Mouse (Mus musculus): ENCODE measurements around the gene Laptm5. TPM values are rescaled to one million over a fixed set of nuclear protein-coding genes. Genes with fewer than 3 reads are reported as not detected.

The Laptm5 gene
- 18.5 and 23.4 TPM in 2 replicates for polyA plus RNA-seq (2015; fragmentation: Nextera tagmentation; extraction: Ambion mirVana)

DNA sequence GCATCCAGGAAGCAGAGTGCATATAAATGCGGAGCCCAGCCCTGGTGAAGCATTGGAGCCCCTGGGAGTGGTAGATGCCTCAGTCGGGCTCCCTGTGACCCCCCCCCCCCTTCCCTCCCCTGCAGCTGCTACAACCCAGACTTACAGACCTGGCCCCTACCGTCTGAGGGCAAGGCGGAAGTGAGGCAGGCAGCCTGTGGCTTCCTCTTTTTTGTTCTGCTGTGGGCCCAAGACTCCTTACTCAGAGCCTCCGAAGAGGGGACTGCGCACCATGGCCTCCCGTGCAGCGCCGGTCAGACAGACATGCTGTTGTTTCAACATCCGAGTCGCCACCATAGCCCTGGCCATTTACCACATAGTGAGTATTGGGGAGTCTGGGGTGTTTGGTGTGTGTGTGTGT is at the start of gene Laptm5:
TSS of gene Laptm5 (plus strand) at position 49 of the 400 bp plus-strand sequence.
- no peaks in the 10 kb centered on the region for H3K36me3 ChIP-seq (ENCODE audit: control insufficient read depth, insufficient read depth)
- no peak within 1 kb of the TSS for H3K4me2 ChIP-seq (ENCODE audit: low read length)
- H3K27ac ChIP-seq (ENCODE audit: low read length) = no peak within 1 kb of the TSS
- no peak within 1 kb of the TSS for H3K9ac ChIP-seq (replicated peaks; ENCODE audit: low read depth, low read length)
- no peak for ATAC-seq
- H3K4me3 ChIP-seq (replicated peaks; ENCODE audit: low read length) = no peak within 1 kb of the TSS
- no peaks in the 10 kb centered on the region for H3K4me1 ChIP-seq (replicated peaks; ENCODE audit: control insufficient read depth, insufficient read depth, low read length)
- no peaks in the 10 kb centered on the region for H3K27me3 ChIP-seq (replicated peaks; ENCODE audit: control insufficient read depth, insufficient read depth, low read length)
- WGBS = 81% methylated on average over 11 of the region's 11 CpGs
- no peaks in the 10 kb centered on the region for H3K9me3 ChIP-seq (ENCODE audit: control insufficient read depth, low read length)

DNA sequence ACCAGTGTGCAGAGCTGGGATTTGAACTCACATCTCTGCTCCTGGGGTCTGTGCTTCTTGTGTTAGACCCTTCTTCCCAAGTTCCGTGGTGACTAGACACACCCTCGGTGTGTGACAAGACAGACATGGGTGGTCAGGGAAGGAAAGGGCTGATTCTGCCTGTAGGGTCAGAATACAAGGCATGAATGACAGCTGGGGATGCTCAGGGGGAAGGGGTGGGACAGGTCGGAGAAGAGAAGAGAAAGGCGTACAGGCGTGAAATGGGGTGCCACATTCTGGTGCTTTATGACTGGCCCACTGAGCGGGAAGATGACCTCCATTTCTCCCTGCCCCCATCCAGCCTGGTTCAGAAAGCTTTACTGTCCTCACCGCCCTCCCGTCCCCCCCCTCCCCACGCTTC is 47.5 kb upstream of the Laptm5 start:
- peaks cover 27% of the 10 kb centered on the region for H3K4me1 ChIP-seq (replicated peaks; ENCODE audit: control insufficient read depth, insufficient read depth, low read length)
- peak overlapping the region; percentile 8; the same call in 1 of the 2 replicates for H3K27ac ChIP-seq (ENCODE audit: low read length)
- no peak overlapping the region for H3K4me3 ChIP-seq (replicated peaks; ENCODE audit: low read length)
- H3K9me3 ChIP-seq (ENCODE audit: control insufficient read depth, low read length) = no peaks in the 10 kb centered on the region
- 11% methylated on average over 7 of the region's 9 CpGs for WGBS
- H3K27me3 ChIP-seq (replicated peaks; ENCODE audit: control insufficient read depth, insufficient read depth, low read length) = peaks cover 30% of the 10 kb centered on the region
- H3K9ac ChIP-seq (replicated peaks; ENCODE audit: low read depth, low read length) = no peak overlapping the region
- H3K4me2 ChIP-seq (ENCODE audit: low read length) = no peak overlapping the region
- H3K36me3 ChIP-seq (ENCODE audit: control insufficient read depth, insufficient read depth) = no peaks in the 10 kb centered on the region
- ATAC-seq = no peak; the same call in 1 of the 2 replicates

DNA sequence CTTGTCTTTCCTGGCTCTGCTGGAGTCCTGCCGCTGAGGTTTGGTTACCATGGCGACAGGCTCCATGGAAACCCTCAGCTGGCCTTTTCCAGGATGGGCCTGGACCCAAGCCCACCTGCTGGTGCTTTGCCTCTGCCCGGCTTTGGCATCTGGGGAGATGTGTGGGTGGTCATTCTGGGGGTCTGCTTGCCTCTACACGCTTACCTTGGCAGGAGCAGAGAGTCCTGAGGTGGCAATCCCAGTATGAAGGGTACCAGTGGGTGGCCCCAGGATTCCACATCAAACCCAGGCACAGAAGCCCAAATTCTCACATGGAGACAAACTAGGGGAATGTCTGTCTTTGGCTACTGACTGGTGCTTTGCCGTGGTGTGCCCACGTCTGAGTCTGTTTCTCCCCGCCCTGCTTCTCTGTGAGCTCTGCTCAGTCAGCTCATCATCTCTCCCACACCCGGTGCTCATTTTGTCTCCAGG is 47.0 kb upstream of the Laptm5 start:
- peak overlapping the region; percentile 16; the same call in 1 of the 2 replicates for H3K4me2 ChIP-seq (ENCODE audit: low read length)
- peaks cover 27% of the 10 kb centered on the region for H3K4me1 ChIP-seq (replicated peaks; ENCODE audit: control insufficient read depth, insufficient read depth, low read length)
- WGBS = 5% methylated on average over 8 of the region's 8 CpGs
- H3K9ac ChIP-seq (replicated peaks; ENCODE audit: low read depth, low read length) = no peak overlapping the region
- peak; percentile 43 for ATAC-seq
- peaks cover 30% of the 10 kb centered on the region for H3K27me3 ChIP-seq (replicated peaks; ENCODE audit: control insufficient read depth, insufficient read depth, low read length)
- H3K4me3 ChIP-seq (replicated peaks; ENCODE audit: low read length) = no peak overlapping the region
- no peaks in the 10 kb centered on the region for H3K9me3 ChIP-seq (ENCODE audit: control insufficient read depth, low read length)
- H3K27ac ChIP-seq (ENCODE audit: low read length) = peak overlapping the region; percentile 58
- no peaks in the 10 kb centered on the region for H3K36me3 ChIP-seq (ENCODE audit: control insufficient read depth, insufficient read depth)

DNA sequence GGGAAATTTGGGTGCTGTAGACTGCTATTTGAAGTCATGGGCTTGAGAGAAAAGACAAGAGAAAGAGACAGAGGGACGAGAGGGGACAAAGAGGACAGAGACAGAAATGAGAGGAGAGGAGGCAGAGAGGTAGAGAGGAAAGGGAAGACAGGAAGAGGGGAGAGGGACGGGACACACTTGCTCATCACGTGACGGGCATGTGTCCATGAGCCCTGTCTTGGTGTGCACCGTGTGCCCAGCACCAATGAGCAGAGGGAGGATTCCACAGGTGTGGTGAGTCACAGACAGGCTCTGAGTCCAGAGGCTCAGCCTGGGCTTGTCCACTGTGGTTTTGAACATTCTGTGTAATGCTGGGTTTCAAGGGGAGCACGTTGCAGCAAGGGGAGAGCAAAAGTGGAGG is 45.0 kb upstream of the Laptm5 start:
- no peak overlapping the region for H3K27ac ChIP-seq (ENCODE audit: low read length)
- no peak overlapping the region for H3K9ac ChIP-seq (replicated peaks; ENCODE audit: low read depth, low read length)
- H3K4me2 ChIP-seq (ENCODE audit: low read length) = no peak overlapping the region
- no peak for ATAC-seq
- peaks cover 18% of the 10 kb centered on the region for H3K4me1 ChIP-seq (replicated peaks; ENCODE audit: control insufficient read depth, insufficient read depth, low read length)
- WGBS = 74% methylated on average over 6 of the region's 6 CpGs
- no peaks in the 10 kb centered on the region for H3K36me3 ChIP-seq (ENCODE audit: control insufficient read depth, insufficient read depth)
- H3K27me3 ChIP-seq (replicated peaks; ENCODE audit: control insufficient read depth, insufficient read depth, low read length) = peaks cover 33% of the 10 kb centered on the region
- no peak overlapping the region for H3K4me3 ChIP-seq (replicated peaks; ENCODE audit: low read length)
- no peaks in the 10 kb centered on the region for H3K9me3 ChIP-seq (ENCODE audit: control insufficient read depth, low read length)

DNA sequence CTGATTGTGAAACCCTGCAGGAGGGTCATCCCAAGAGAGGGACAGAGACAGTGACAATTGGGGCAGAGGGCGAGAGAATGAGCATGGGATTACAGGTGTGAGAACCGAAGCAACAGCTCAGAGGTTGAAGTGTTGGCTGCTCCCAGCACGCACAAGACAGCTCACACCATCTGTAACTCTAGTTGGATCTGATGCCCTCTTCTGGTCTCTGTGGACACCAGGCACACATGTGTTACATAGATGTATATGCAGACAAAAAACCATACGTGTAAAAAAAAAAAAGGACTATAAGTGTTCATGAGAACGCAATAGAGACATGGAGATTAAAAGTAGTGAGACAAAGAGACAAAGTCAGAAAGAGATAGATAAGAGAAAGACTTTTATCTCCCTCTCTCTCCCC is 44.1 kb upstream of the Laptm5 start:
- H3K4me3 ChIP-seq (replicated peaks; ENCODE audit: low read length) = no peak overlapping the region
- no peak overlapping the region for H3K4me2 ChIP-seq (ENCODE audit: low read length)
- H3K9me3 ChIP-seq (ENCODE audit: control insufficient read depth, low read length) = no peaks in the 10 kb centered on the region
- H3K4me1 ChIP-seq (replicated peaks; ENCODE audit: control insufficient read depth, insufficient read depth, low read length) = peaks cover 18% of the 10 kb centered on the region
- H3K27ac ChIP-seq (ENCODE audit: low read length) = no peak overlapping the region
- H3K27me3 ChIP-seq (replicated peaks; ENCODE audit: control insufficient read depth, insufficient read depth, low read length) = peaks cover 35% of the 10 kb centered on the region
- no peaks in the 10 kb centered on the region for H3K36me3 ChIP-seq (ENCODE audit: control insufficient read depth, insufficient read depth)
- 51% methylated on average over 5 of the region's 5 CpGs for WGBS
- no peak for ATAC-seq
- H3K9ac ChIP-seq (replicated peaks; ENCODE audit: low read depth, low read length) = no peak overlapping the region

DNA sequence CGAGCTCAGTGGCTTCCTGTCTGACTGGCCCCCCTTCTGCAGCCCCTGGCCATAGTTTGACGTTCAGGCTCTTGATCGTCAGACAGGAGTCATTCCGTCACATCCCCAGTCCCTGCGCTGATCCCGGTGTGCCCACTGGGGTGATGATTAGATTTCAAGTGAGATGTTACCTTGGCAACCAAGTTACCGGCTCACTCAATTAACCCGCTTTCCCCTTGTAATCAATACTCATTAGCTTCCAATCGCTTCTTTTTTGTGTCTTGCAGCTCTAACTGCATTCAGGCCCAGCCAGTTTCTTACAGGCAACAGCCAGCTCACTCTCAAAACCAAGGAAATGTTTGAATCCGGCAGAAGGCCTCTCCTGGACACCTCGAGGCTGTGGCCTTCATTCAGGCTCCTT is 40.5 kb upstream of the Laptm5 start:
- no peak for ATAC-seq
- H3K4me2 ChIP-seq (ENCODE audit: low read length) = no peak overlapping the region
- peaks cover 31% of the 10 kb centered on the region for H3K27me3 ChIP-seq (replicated peaks; ENCODE audit: control insufficient read depth, insufficient read depth, low read length)
- H3K9me3 ChIP-seq (ENCODE audit: control insufficient read depth, low read length) = no peaks in the 10 kb centered on the region
- WGBS = 14% methylated on average over 11 of the region's 11 CpGs
- H3K9ac ChIP-seq (replicated peaks; ENCODE audit: low read depth, low read length) = no peak overlapping the region
- H3K4me1 ChIP-seq (replicated peaks; ENCODE audit: control insufficient read depth, insufficient read depth, low read length) = peaks cover 13% of the 10 kb centered on the region
- H3K27ac ChIP-seq (ENCODE audit: low read length) = no peak overlapping the region
- H3K4me3 ChIP-seq (replicated peaks; ENCODE audit: low read length) = no peak overlapping the region
- H3K36me3 ChIP-seq (ENCODE audit: control insufficient read depth, insufficient read depth) = no peaks in the 10 kb centered on the region

DNA sequence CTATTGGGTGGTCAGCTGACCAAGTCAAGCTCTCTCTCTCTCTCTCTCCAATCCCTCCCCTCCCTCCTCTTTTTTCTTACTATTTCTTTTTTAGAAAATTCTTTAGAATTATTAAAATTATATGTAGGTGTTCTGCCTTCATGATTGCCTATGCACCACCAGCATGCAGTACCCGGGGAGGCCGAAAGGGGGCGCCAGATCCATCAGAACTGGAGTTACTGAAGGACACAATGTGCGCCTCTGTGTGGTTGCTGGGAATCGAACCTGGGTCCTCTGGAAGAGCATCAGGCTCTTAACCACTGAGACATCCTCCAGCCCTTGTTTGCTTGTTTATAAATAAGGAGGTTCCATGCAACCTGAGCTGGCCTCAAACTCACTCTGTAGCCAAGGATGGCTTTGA is 39.5 kb upstream of the Laptm5 start:
- Histone ChIP-seq H3K4me3 (replicated peaks; ENCODE audit: low read length) (no peak overlapping the region), H3K36me3 (ENCODE audit: control insufficient read depth, insufficient read depth) (no peaks in the 10 kb centered on the region), H3K27me3 (replicated peaks; ENCODE audit: control insufficient read depth, insufficient read depth, low read length) (peaks cover 22% of the 10 kb centered on the region), H3K27ac (ENCODE audit: low read length) (no peak overlapping the region), H3K9me3 (ENCODE audit: control insufficient read depth, low read length) (no peaks in the 10 kb centered on the region), H3K4me2 (ENCODE audit: low read length) (no peak overlapping the region), H3K9ac (replicated peaks; ENCODE audit: low read depth, low read length) (no peak overlapping the region), H3K4me1 (replicated peaks; ENCODE audit: control insufficient read depth, insufficient read depth, low read length) (peaks cover 17% of the 10 kb centered on the region)
- WGBS = 83% methylated on average over 5 of the region's 5 CpGs
- ATAC-seq = no peak

DNA sequence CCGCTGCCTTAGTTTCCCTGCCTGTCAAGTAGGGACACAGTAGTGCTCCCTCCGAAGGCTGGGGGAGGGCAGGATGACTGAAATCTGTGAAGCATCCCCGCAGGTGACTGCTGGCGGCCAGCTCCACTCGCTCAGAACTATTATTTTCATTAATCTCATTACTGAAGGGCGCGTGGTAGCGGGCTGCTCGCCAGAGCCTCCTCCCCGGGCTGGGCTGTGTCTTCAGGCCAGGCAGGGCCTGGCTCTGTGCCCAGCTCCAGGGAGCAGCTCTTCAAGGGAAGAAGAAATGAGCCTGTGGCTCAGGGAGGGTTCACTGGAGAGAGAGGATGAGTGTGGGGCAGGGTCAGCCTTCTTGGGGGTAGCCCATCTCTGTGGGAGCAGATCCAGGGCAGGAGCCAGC is 38.3 kb upstream of the Laptm5 start:
- Histone ChIP-seq H3K27me3 (replicated peaks; ENCODE audit: control insufficient read depth, insufficient read depth, low read length) (peaks cover 16% of the 10 kb centered on the region), H3K36me3 (ENCODE audit: control insufficient read depth, insufficient read depth) (no peaks in the 10 kb centered on the region), H3K9me3 (ENCODE audit: control insufficient read depth, low read length) (no peaks in the 10 kb centered on the region), H3K9ac (replicated peaks; ENCODE audit: low read depth, low read length) (no peak overlapping the region), H3K27ac (ENCODE audit: low read length) (no peak overlapping the region), H3K4me3 (replicated peaks; ENCODE audit: low read length) (no peak overlapping the region), H3K4me1 (replicated peaks; ENCODE audit: control insufficient read depth, insufficient read depth, low read length) (peaks cover 18% of the 10 kb centered on the region), H3K4me2 (ENCODE audit: low read length) (no peak overlapping the region)
- ATAC-seq = peak; percentile 59
- WGBS = 4% methylated on average over 10 of the region's 10 CpGs

DNA sequence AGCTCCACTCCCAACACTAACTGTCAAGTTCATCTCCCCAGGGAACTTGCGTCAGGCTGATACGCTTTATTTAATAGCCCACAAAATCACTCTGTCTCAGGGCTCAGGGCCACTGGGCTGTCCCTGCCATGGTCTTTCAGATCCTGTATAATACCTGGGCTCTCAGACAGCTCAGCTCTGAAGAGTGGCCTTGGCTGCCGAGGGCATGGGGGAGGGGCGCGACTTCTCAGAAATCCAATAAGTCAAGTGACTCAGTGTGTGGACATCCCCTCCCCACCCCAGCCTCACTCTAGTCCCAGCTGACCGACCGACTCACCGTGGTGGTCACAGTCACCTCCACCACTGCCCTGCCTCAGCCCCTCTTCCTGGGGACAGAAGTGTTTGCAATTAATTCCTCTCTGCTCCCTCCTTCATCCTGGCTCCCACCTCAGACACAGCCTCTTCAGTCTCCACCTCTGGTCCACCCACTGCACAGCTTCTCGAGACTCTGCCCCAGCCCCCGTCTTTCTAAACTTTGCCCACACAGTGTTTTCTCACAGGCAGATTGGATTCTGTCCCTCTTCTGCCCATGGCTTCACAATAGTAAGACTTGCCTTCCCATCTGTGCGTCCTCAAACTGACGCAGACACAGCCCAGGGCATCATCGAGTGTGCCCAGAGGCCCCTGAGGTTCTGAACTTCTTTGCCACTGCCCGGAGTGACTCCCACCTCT is 36.8 kb upstream of the Laptm5 start:
- 52% methylated on average over 14 of the region's 14 CpGs for WGBS
- Histone ChIP-seq H3K9me3 (ENCODE audit: control insufficient read depth, low read length) (no peaks in the 10 kb centered on the region), H3K4me1 (replicated peaks; ENCODE audit: control insufficient read depth, insufficient read depth, low read length) (peaks cover 18% of the 10 kb centered on the region), H3K27ac (ENCODE audit: low read length) (no peak overlapping the region), H3K27me3 (replicated peaks; ENCODE audit: control insufficient read depth, insufficient read depth, low read length) (peaks cover 11% of the 10 kb centered on the region), H3K36me3 (ENCODE audit: control insufficient read depth, insufficient read depth) (no peaks in the 10 kb centered on the region), H3K9ac (replicated peaks; ENCODE audit: low read depth, low read length) (no peak overlapping the region), H3K4me3 (replicated peaks; ENCODE audit: low read length) (no peak overlapping the region), H3K4me2 (ENCODE audit: low read length) (no peak overlapping the region)
- no peak for ATAC-seq
